Mouse (Mus musculus): ENCODE measurements around the gene Ankrd13d. TPM values are rescaled to one million over a fixed set of nuclear protein-coding genes. Genes with fewer than 3 reads are reported as not detected.

Gene Ankrd13d
- total and polyA plus RNA-seq, 3 experiments = 0.96 to 2.6 TPM; not detected in 1

- Histone ChIP-seq H3K27ac (ENCODE audit: control insufficient read depth, low read depth, low read length) (no peak overlapping the region), H3K4me1 (ENCODE audit: control insufficient read depth in 1 of 2, insufficient read depth in 2 of 2, low read length in 2 of 2) (peaks cover 0 to 8% of the 10 kb centered on the region in 2 experiments; a peak in 3 of 4 replicates), H3K4me3 (ENCODE audit: control insufficient read depth in 1 of 2, insufficient read depth in 1 of 2, low read depth in 2 of 2, low read length in 2 of 2) (no peak overlapping the region), H3K9me3 (replicated peaks; ENCODE audit: insufficient read depth, low read length) (no peaks in the 10 kb centered on the region), H3K79me2 (ENCODE audit: control insufficient read depth, insufficient read depth, low read length, poor library complexity) (peaks cover 12% of the 10 kb centered on the region), H3K9ac (ENCODE audit: control insufficient read depth, low read depth, low read length, poor library complexity, severe bottlenecking) (no peak overlapping the region), H3K27me3 (ENCODE audit: control insufficient read depth in 1 of 2, insufficient read depth in 2 of 2, low read length in 2 of 2) (no peaks in the 10 kb centered on the region), H3K36me3 (ENCODE audit: control insufficient read depth in 1 of 2, insufficient read depth in 2 of 2, low read length in 2 of 2) (peaks cover 0 to under 1% of the 10 kb centered on the region in 2 experiments; a peak in 2 of 4 replicates)
- DNase-seq (ENCODE audit: low read depth, low spot score) = peak; percentile 89
- no peak for TF ChIP-seq GATA1 (IDR thresholded peaks at IDR 0.05; ENCODE audit: low read depth, low read length)
- TF ChIP-seq MAZ (IDR thresholded peaks at IDR 0.05; ENCODE audit: low read depth, low read length) = no peak
- TF ChIP-seq E2F4 (IDR thresholded peaks at IDR 0.05; ENCODE audit: borderline replicate concordance, low read depth, low read length) = no peak
- peak; percentile 69 to 87 (median 82) for TF ChIP-seq CTCF (IDR thresholded peaks at IDR 0.05 in 2 of 3, conservative IDR thresholded peaks at IDR 0.05 in 1 of 3; ENCODE audit: control insufficient read depth in 1 of 3, insufficient read depth in 1 of 3, low read depth in 2 of 3, low read length in 3 of 3, poor library complexity in 1 of 3, severe bottlenecking in 1 of 3)
- no peak for TF ChIP-seq MAX (IDR thresholded peaks at IDR 0.05; ENCODE audit: low read length)
- no peak for TF ChIP-seq POLR2A (IDR thresholded peaks at IDR 0.05; ENCODE audit: control insufficient read depth in 1 of 2, insufficient read depth in 1 of 2, low read depth in 1 of 2, low read length in 2 of 2, poor library complexity in 1 of 2)
- no peak for TF ChIP-seq TBP (IDR thresholded peaks at IDR 0.05; ENCODE audit: low read depth, low read length)
- TF ChIP-seq ETS1 (IDR thresholded peaks at IDR 0.05; ENCODE audit: low read depth, low read length) = no peak
- TF ChIP-seq ZKSCAN1 (IDR thresholded peaks at IDR 0.05; ENCODE audit: low read depth, low read length) = no peak
- no peak for TF ChIP-seq NELFE (IDR thresholded peaks at IDR 0.05; ENCODE audit: low read depth, low read length)
- no peak for TF ChIP-seq TAL1 (IDR thresholded peaks at IDR 0.05; ENCODE audit: low read length)
- TF ChIP-seq ZNF384 (IDR thresholded peaks at IDR 0.05; ENCODE audit: low read depth, low read length) = peak; percentile 74
- peak; percentile 87 for TF ChIP-seq RAD21 (IDR thresholded peaks at IDR 0.05; ENCODE audit: low read depth, low read length)
- no peak for TF ChIP-seq TCF12 (IDR thresholded peaks at IDR 0.05; ENCODE audit: low read depth, low read length)
- peak; percentile 93 for TF ChIP-seq ZC3H11A (IDR thresholded peaks at IDR 0.05; ENCODE audit: low read depth, low read length)
- no peak for TF ChIP-seq POLR2AphosphoS2 (IDR thresholded peaks at IDR 0.05; ENCODE audit: low read length)
- no peak for TF ChIP-seq RCOR1 (IDR thresholded peaks at IDR 0.05; ENCODE audit: low read depth, low read length)
- peak; percentile 67 for TF ChIP-seq HCFC1 (IDR thresholded peaks at IDR 0.05; ENCODE audit: low read depth, low read length)
- TF ChIP-seq MXI1 (IDR thresholded peaks at IDR 0.05; ENCODE audit: low read depth, low read length) = no peak
- no peak for TF ChIP-seq NRF1 (IDR thresholded peaks at IDR 0.05; ENCODE audit: insufficient read depth, low read depth, low read length, poor library complexity, severe bottlenecking)
- no peak for TF ChIP-seq BHLHE40 (IDR thresholded peaks at IDR 0.05; ENCODE audit: borderline replicate concordance, low read depth, low read length)
- TF ChIP-seq MYC (IDR thresholded peaks at IDR 0.05; ENCODE audit: low read depth, low read length) = no peak
- no peak for TF ChIP-seq KAT2A (conservative IDR thresholded peaks at IDR 0.05; ENCODE audit: low read depth, low read length)
- TF ChIP-seq ELF1 (IDR thresholded peaks at IDR 0.05; ENCODE audit: low read depth, low read length) = no peak
- no peak for TF ChIP-seq CHD1 (IDR thresholded peaks at IDR 0.05; ENCODE audit: low read depth, low read length)
- peak; percentile 95 for TF ChIP-seq SMC3 (IDR thresholded peaks at IDR 0.05; ENCODE audit: low read depth, low read length)
- TF ChIP-seq GABPA (IDR thresholded peaks at IDR 0.05; ENCODE audit: low read depth, low read length) = no peak
- no peak for TF ChIP-seq MEF2A (IDR thresholded peaks at IDR 0.05; ENCODE audit: extremely low read depth, insufficient replicate concordance, low read depth, low read length, poor library complexity, severe bottlenecking)
- peak; percentile 82 for TF ChIP-seq SIN3A (IDR thresholded peaks at IDR 0.05; ENCODE audit: low read length)
- TF ChIP-seq POLR2AphosphoS5 (IDR thresholded peaks at IDR 0.05; ENCODE audit: borderline replicate concordance, low read depth, low read length) = no peak
- no peak for TF ChIP-seq EP300 (IDR thresholded peaks at IDR 0.05; ENCODE audit: low read depth in 1 of 2, low read length in 2 of 2)
- TF ChIP-seq CHD2 (IDR thresholded peaks at IDR 0.05; ENCODE audit: low read length) = no peak
- no peak for TF ChIP-seq UBTF (IDR thresholded peaks at IDR 0.05; ENCODE audit: borderline replicate concordance, insufficient read depth, low read depth, low read length)
- no peak for TF ChIP-seq MYB (IDR thresholded peaks at IDR 0.05; ENCODE audit: low read depth, low read length)
- no peak for TF ChIP-seq JUND (IDR thresholded peaks at IDR 0.05; ENCODE audit: low read depth, low read length)
- TF ChIP-seq USF2 (IDR thresholded peaks at IDR 0.05; ENCODE audit: borderline replicate concordance in 1 of 2, insufficient read depth in 1 of 2, low read depth in 1 of 2, low read length in 2 of 2) = no peak
- TF ChIP-seq MAFK (IDR thresholded peaks at IDR 0.05; ENCODE audit: borderline replicate concordance, low read depth, low read length) = no peak
- no peak for TF ChIP-seq ZMIZ1 (IDR thresholded peaks at IDR 0.05; ENCODE audit: low read depth, low read length)
Observed at GRCm38 (mm10) chr19:4309776-4310185, 26.8 kb upstream of the Ankrd13d start.
